Mouse (Mus musculus) T-helper 17 cell (primary cell): ENCODE results near the gene Paxx.

Source experiments
- in situ Hi-C, 2 experiments: fragments of 300-600 bp; cut with MboI, MseI; formaldehyde crosslinking; loops; 1 replicate in 1 of 2; 2 replicates in 1 of 2; pipeline ENCODE4 v1.15.1; 2025; ENCODE audit warnings: high pct_unique_total_duplicates in 2 of 2

Gene Paxx

GRCm38 (mm10) chr2:25484901-25485647 lies 24.2 kb upstream of the Paxx start:
- in situ Hi-C loops: loop anchor here in 1 of 2 experiments (5.0 kb wide), 1 partner anchor 53 kb away; no protein-coding TSS in a partner anchor

GRCm38 (mm10) chr2:25482969-25483368 lies 22.1 kb upstream of the Paxx start:
- in situ Hi-C loops: loop anchor here in 1 of 2 experiments (5.0 kb wide), 1 partner anchor 51 kb away; no protein-coding TSS in a partner anchor

GRCm38 (mm10) chr2:25480541-25480940 lies 19.6 kb upstream of the Paxx start:
- in situ Hi-C loops: loop anchor here in 1 of 2 experiments (5.0 kb wide), 1 partner anchor 48 kb away; no protein-coding TSS in a partner anchor

- in situ Hi-C loops: loop anchor here in 1 of 2 experiments (5.0 kb wide), 1 partner anchor 47 kb away; no protein-coding TSS in a partner anchor
These were observed 18.8 kb upstream of the Paxx start for GRCm38 (mm10) chr2:25479551-25480311.

- in situ Hi-C loops: no loop called here
These were observed 17.2 kb upstream of the Paxx start for GRCm38 (mm10) chr2:25477967-25478675.

GRCm38 (mm10) chr2:25477541-25477940 lies 16.6 kb upstream of the Paxx start:
- in situ Hi-C loops: no loop called here

GRCm38 (mm10) chr2:25472550-25472949 lies 11.7 kb upstream of the Paxx start:
- in situ Hi-C loops: no loop called here

- in situ Hi-C loops: no loop called here
These were observed 9.1 kb upstream of the Paxx start, which contains the start of gene Ptgds for GRCm38 (mm10) chr2:25469969-25470368. Gene Ptgds, minus strand, starts transcription at chr2:25470046.

- in situ Hi-C loops: no loop called here
These were observed 8.3 kb upstream of the Paxx start for GRCm38 (mm10) chr2:25468962-25469915.

GRCm38 (mm10) chr2:25467606-25468303 lies 6.9 kb upstream of the Paxx start:
- in situ Hi-C loops: no loop called here

- in situ Hi-C loops: no loop called here
These were observed 5.1 kb upstream of the Paxx start for GRCm38 (mm10) chr2:25465816-25466635.

GRCm38 (mm10) chr2:25465256-25465655 lies 4.4 kb upstream of the Paxx start:
- in situ Hi-C loops: no loop called here

- in situ Hi-C loops: loop anchor here in 1 of 2 experiments (5.0 kb wide), 1 partner anchor 84 kb away; the partner anchor contains the start of gene Traf2
These were observed 2.7 kb upstream of the Paxx start for GRCm38 (mm10) chr2:25463630-25464029.

GRCm38 (mm10) chr2:25461407-25461806 lies 513 bp upstream of the Paxx start:
- in situ Hi-C loops: loop anchor here in 1 of 2 experiments (5.0 kb wide), 1 partner anchor 86 kb away; the partner anchor contains the start of gene Traf2

GRCm38 (mm10) chr2:25460135-25460534 lies 759 bp downstream of the Paxx start:
- in situ Hi-C loops: loop anchor here in 1 of 2 experiments (5.0 kb wide), 1 partner anchor 87 kb away; the partner anchor contains the start of gene Traf2

GRCm38 (mm10) chr2:25458911-25459310 lies 2.0 kb downstream of the Paxx start:
- in situ Hi-C loops: no loop called here

- in situ Hi-C loops: no loop called here
These were observed 3.6 kb downstream of the Paxx start for GRCm38 (mm10) chr2:25457022-25457896.
